Mouse (Mus musculus) MEL (cell line): ENCODE data around the gene Fhl2. TPM values are rescaled to one million over a fixed set of nuclear protein-coding genes. Genes with fewer than 3 reads are reported as not detected.

Experiments
- DNase-seq: peaks from one replicate; pipeline ENCODE4 v3.0.0; 2011; ENCODE audit warnings: low read depth, low spot score
- H3K27ac ChIP-seq: 2 replicates; pipeline ENCODE4 v1.5.1; 2012; ENCODE audit warnings: low read depth, mild to moderate bottlenecking, control low read depth, low read length, moderate library complexity; ENCODE audit not compliant: control insufficient read depth
- H3K27me3 ChIP-seq, 2 experiments: fragments of 150-350 bp in 1 of 2; sonication (generic) in 1 of 2; 2 replicates each; pipeline ENCODE4 v1.6.1; 2012; ENCODE audit warnings: low read length in 2 of 2, mild to moderate bottlenecking in 2 of 2, improper control_type of control experiment in 1 of 2, moderate library complexity in 1 of 2; ENCODE audit not compliant: insufficient read depth in 2 of 2, control insufficient read depth in 1 of 2
- H3K36me3 ChIP-seq, 2 experiments: 2 replicates each; pipeline ENCODE4 v1.6.1; 2012 to 2014; ENCODE audit warnings: low read length in 2 of 2, improper control_type of control experiment in 1 of 2, inconsistent platforms in 1 of 2, mild to moderate bottlenecking in 1 of 2; ENCODE audit not compliant: insufficient read depth in 2 of 2, control insufficient read depth in 1 of 2
- H3K4me1 ChIP-seq, 2 experiments: fragments of 150-350 bp in 1 of 2; sonication (generic) in 1 of 2; 2 replicates each; pipeline ENCODE4 v1.6.1; 2012; ENCODE audit warnings: low read length in 2 of 2, improper control_type of control experiment in 1 of 2, mild to moderate bottlenecking in 1 of 2; ENCODE audit not compliant: insufficient read depth in 2 of 2, control insufficient read depth in 1 of 2
- H3K4me3 ChIP-seq, 2 experiments: fragments of 150-350 bp in 1 of 2; sonication (generic) in 1 of 2; 2 replicates each; pipeline ENCODE4 v1.5.1; 2012; ENCODE audit warnings: low read depth in 2 of 2, low read length in 2 of 2, mild to moderate bottlenecking in 2 of 2, moderate library complexity in 2 of 2, control low read depth in 1 of 2, improper control_type of control experiment in 1 of 2; ENCODE audit not compliant: control insufficient read depth in 1 of 2, insufficient read depth in 1 of 2
- H3K79me2 ChIP-seq: 2 replicates; pipeline ENCODE4 v1.6.1; 2012; ENCODE audit warnings: mild to moderate bottlenecking, low read length, moderate library complexity; ENCODE audit not compliant: control insufficient read depth, poor library complexity, insufficient read depth
- H3K9ac ChIP-seq: 2 replicates; pipeline ENCODE4 v1.6.1; 2012; ENCODE audit warnings: low read depth, mild to moderate bottlenecking, control low read depth, low read length, moderate library complexity; ENCODE audit not compliant: control insufficient read depth, poor library complexity, severe bottlenecking
- H3K9me3 ChIP-seq: fragments of 150-350 bp; sonication (generic); replicated peaks from 2 replicates; pipeline ENCODE4 v1.6.1; 2012; ENCODE audit warnings: mild to moderate bottlenecking, low read length, improper control_type of control experiment, moderate library complexity; ENCODE audit not compliant: insufficient read depth
- BHLHE40 ChIP-seq: IDR thresholded peaks from 2 replicates; pipeline ENCODE4 v1.6.1; 2012; ENCODE audit warnings: low read depth, mild to moderate bottlenecking, inconsistent platforms, low read length, improper control_type of control experiment, borderline replicate concordance
- CHD2 ChIP-seq: IDR thresholded peaks from 2 replicates; pipeline ENCODE4 v1.6.1; 2011; ENCODE audit warnings: low read length, improper control_type of control experiment
- CTCF ChIP-seq, 3 experiments: IDR thresholded peaks in 2 of 3; conservative IDR thresholded peaks in 1 of 3; 2 replicates each; pipeline ENCODE4 v1.5.1; 2011 to 2012; ENCODE audit warnings: low read length in 3 of 3, low read depth in 2 of 3, mild to moderate bottlenecking in 2 of 3, improper control_type of control experiment in 1 of 3, inconsistent platforms in 1 of 3, mixed read lengths in 1 of 3, moderate library complexity in 1 of 3; ENCODE audit not compliant: control insufficient read depth in 1 of 3, insufficient read depth in 1 of 3, poor library complexity in 1 of 3, severe bottlenecking in 1 of 3
- E2F4 ChIP-seq: IDR thresholded peaks from 2 replicates; pipeline ENCODE4 v1.6.1; 2011; ENCODE audit warnings: low read depth, low read length, improper control_type of control experiment, borderline replicate concordance
- ELF1 ChIP-seq: IDR thresholded peaks from 2 replicates; pipeline ENCODE4 v1.6.1; 2014; ENCODE audit warnings: low read depth, mild to moderate bottlenecking, inconsistent platforms, low read length, improper control_type of control experiment, moderate library complexity
- EP300 ChIP-seq, 2 experiments: IDR thresholded peaks; 2 replicates each; pipeline ENCODE4 v1.6.1; 2011; ENCODE audit warnings: improper control_type of control experiment in 2 of 2, low read length in 2 of 2, low read depth in 1 of 2, mild to moderate bottlenecking in 1 of 2
- HCFC1 ChIP-seq: IDR thresholded peaks from 2 replicates; pipeline ENCODE4 v1.6.1; 2012; ENCODE audit warnings: low read depth, mild to moderate bottlenecking, inconsistent platforms, low read length, improper control_type of control experiment, moderate library complexity
- JUND ChIP-seq: IDR thresholded peaks from 2 replicates; pipeline ENCODE4 v1.6.1; 2011; ENCODE audit warnings: low read depth, mild to moderate bottlenecking, improper control_type of control experiment, low read length
- KAT2A ChIP-seq: conservative IDR thresholded peaks from 2 replicates; pipeline ENCODE4 v1.6.1; 2012; ENCODE audit warnings: low read depth, low read length, improper control_type of control experiment, inconsistent platforms
- MAFK ChIP-seq: IDR thresholded peaks from 2 replicates; pipeline ENCODE4 v1.6.1; 2011; ENCODE audit warnings: low read depth, mild to moderate bottlenecking, low read length, improper control_type of control experiment, borderline replicate concordance
- MAX ChIP-seq: IDR thresholded peaks from 2 replicates; pipeline ENCODE4 v1.6.1; 2011; ENCODE audit warnings: low read length, improper control_type of control experiment
- MAZ ChIP-seq: IDR thresholded peaks from 2 replicates; pipeline ENCODE4 v1.6.1; 2012; ENCODE audit warnings: low read depth, mild to moderate bottlenecking, inconsistent platforms, low read length, improper control_type of control experiment
- MYC ChIP-seq: IDR thresholded peaks from 2 replicates; pipeline ENCODE4 v1.6.1; 2011; ENCODE audit warnings: low read depth, mild to moderate bottlenecking, low read length, improper control_type of control experiment, moderate library complexity
- POLR2A ChIP-seq, 2 experiments: IDR thresholded peaks; 2 replicates each; pipeline ENCODE4 v1.6.1; 2011 to 2012; ENCODE audit warnings: low read length in 2 of 2, mild to moderate bottlenecking in 2 of 2, control low read depth in 1 of 2, improper control_type of control experiment in 1 of 2, low read depth in 1 of 2, moderate library complexity in 1 of 2; ENCODE audit not compliant: control insufficient read depth in 1 of 2, insufficient read depth in 1 of 2, poor library complexity in 1 of 2
- POLR2AphosphoS2 ChIP-seq: IDR thresholded peaks from 2 replicates; pipeline ENCODE4 v1.6.1; 2011; ENCODE audit warnings: low read length, improper control_type of control experiment
- RAD21 ChIP-seq: IDR thresholded peaks from 2 replicates; pipeline ENCODE4 v1.6.1; 2011; ENCODE audit warnings: mild to moderate bottlenecking, low read depth, low read length, improper control_type of control experiment
- RCOR1 ChIP-seq: IDR thresholded peaks from 2 replicates; pipeline ENCODE4 v1.6.1; 2012; ENCODE audit warnings: low read depth, mild to moderate bottlenecking, inconsistent platforms, low read length, improper control_type of control experiment
- SIN3A ChIP-seq: IDR thresholded peaks from 2 replicates; pipeline ENCODE4 v1.6.1; 2012; ENCODE audit warnings: low read length, improper control_type of control experiment, inconsistent platforms
- SMC3 ChIP-seq: IDR thresholded peaks from 2 replicates; pipeline ENCODE4 v1.6.1; 2011; ENCODE audit warnings: low read depth, low read length, improper control_type of control experiment
- TAL1 ChIP-seq: IDR thresholded peaks from 2 replicates; pipeline ENCODE4 v1.6.1; 2012; ENCODE audit warnings: mild to moderate bottlenecking, inconsistent platforms, low read length, moderate library complexity, mixed read lengths
- TBP ChIP-seq: IDR thresholded peaks from 2 replicates; pipeline ENCODE4 v1.8.0; 2011; ENCODE audit warnings: low read depth, low read length, improper control_type of control experiment
- TCF12 ChIP-seq: IDR thresholded peaks from 2 replicates; pipeline ENCODE4 v1.6.1; 2014; ENCODE audit warnings: low read depth, mild to moderate bottlenecking, inconsistent platforms, low read length, improper control_type of control experiment, moderate library complexity
- USF1 ChIP-seq: IDR thresholded peaks from 2 replicates; pipeline ENCODE4 v1.6.1; 2014; ENCODE audit warnings: low read depth, mild to moderate bottlenecking, inconsistent platforms, low read length, improper control_type of control experiment, moderate library complexity
- ZKSCAN1 ChIP-seq: IDR thresholded peaks from 2 replicates; pipeline ENCODE4 v1.6.1; 2012; ENCODE audit warnings: low read depth, mild to moderate bottlenecking, inconsistent platforms, low read length, improper control_type of control experiment, moderate library complexity
- polyA plus RNA-seq, 2 experiments: library from polyadenylated mRNA; stranded (reverse) in 1 of 2; unstranded in 1 of 2; fragments of >175 nt in 1 of 2; fragments of >200 nt in 1 of 2; gene quantifications; 2 replicates each; pipeline versions ENCODE4 v1.2.1 to v1.2.4; 2012; ENCODE audit warnings: low replicate concordance in 2 of 2, low read depth in 1 of 2; ENCODE audit not compliant: insufficient read length in 2 of 2, insufficient read depth in 1 of 2, missing spikeins in 1 of 2
- total RNA-seq: library from RNA; depleted of rRNA; stranded (reverse); fragments of 300-350 nt; gene quantifications from 2 replicates; pipeline ENCODE4 v1.2.3, GENCODE M21; 2012

Fhl2 gene
- total and polyA plus RNA-seq, 3 experiments: not detected

- TF ChIP-seq POLR2A (IDR thresholded peaks at IDR 0.05; ENCODE audit: control insufficient read depth in 1 of 2, insufficient read depth in 1 of 2, low read depth in 1 of 2, low read length in 2 of 2, poor library complexity in 1 of 2) (peak; percentile 80 to 86), E2F4 (no peak), MAZ (no peak; the same call in 1 of the 2 replicates), RAD21 (no peak), KAT2A (peak; percentile 73; the same call in 1 of the 2 replicates)
These were observed 98.5 kb downstream of the Fhl2 start, which contains the start of the genes Tgfbrap1 and AI597479 (continued) for GRCm38 (mm10) chr1:43098031-43098984.

GRCm38 (mm10) chr1:43094206-43094605 lies 102.6 kb downstream of the Fhl2 start:
- DNase-seq: no peak
- Histone ChIP-seq H3K9me3 (no peaks in the 10 kb centered on the region), H3K27ac (no peak overlapping the region), H3K36me3 (peaks cover 0 to 18% of the 10 kb centered on the region in 2 experiments; a peak in 2 of 4 replicates), H3K4me3 (no peak overlapping the region), H3K9ac (no peak overlapping the region), H3K27me3 (no peaks in the 10 kb centered on the region), H3K79me2 (peaks cover 28% of the 10 kb centered on the region), H3K4me1 (peaks cover 8 to 15% of the 10 kb centered on the region in 2 experiments; a peak in 3 of 4 replicates)
- TF ChIP-seq KAT2A (no peak), CTCF (IDR thresholded peaks at IDR 0.05 in 2 of 3, conservative IDR thresholded peaks at IDR 0.05 in 1 of 3; ENCODE audit: control insufficient read depth in 1 of 3, insufficient read depth in 1 of 3, low read depth in 2 of 3, low read length in 3 of 3, poor library complexity in 1 of 3, severe bottlenecking in 1 of 3) (no peak), ELF1 (no peak), RAD21 (no peak)

- peaks cover 27% of the 10 kb centered on the region for H3K79me2 ChIP-seq
- no peaks in the 10 kb centered on the region for H3K27me3 ChIP-seq
- H3K4me3 ChIP-seq: peak overlapping the region; percentile 98 to 100
- peak overlapping the region; percentile 63 for H3K27ac ChIP-seq
- peaks cover 7 to 15% of the 10 kb centered on the region in 2 experiments; a peak in 3 of 4 replicates for H3K4me1 ChIP-seq
- H3K9me3 ChIP-seq: no peaks in the 10 kb centered on the region
- peaks cover 0 to 17% of the 10 kb centered on the region in 2 experiments; a peak in 3 of 4 replicates for H3K36me3 ChIP-seq
- peak overlapping the region; percentile 93 for H3K9ac ChIP-seq
- DNase-seq: peak; percentile 59
- TF ChIP-seq POLR2AphosphoS2 (no peak), EP300 (IDR thresholded peaks at IDR 0.05; ENCODE audit: low read depth in 1 of 2, low read length in 2 of 2) (no peak), SIN3A (no peak; the same call in 1 of the 2 replicates), RCOR1 (no peak), BHLHE40 (no peak), HCFC1 (no peak), CHD2 (no peak), MYC (no peak), SMC3 (no peak), ELF1 (no peak), JUND (no peak), MAFK (no peak), KAT2A (no peak), ZKSCAN1 (no peak), TCF12 (no peak), TAL1 (no peak), MAX (no peak), TBP (no peak), USF1 (peak; percentile 77), CTCF (IDR thresholded peaks at IDR 0.05 in 2 of 3, conservative IDR thresholded peaks at IDR 0.05 in 1 of 3; ENCODE audit: control insufficient read depth in 1 of 3, insufficient read depth in 1 of 3, low read depth in 2 of 3, low read length in 3 of 3, poor library complexity in 1 of 3, severe bottlenecking in 1 of 3) (no peak)
These were observed 104.4 kb downstream of the Fhl2 start for GRCm38 (mm10) chr1:43092056-43093015.
